Mouse (Mus musculus) spleen, embryonic (tissue): ENCODE data around the gene Prkg1.

Experiments
- CTCF ChIA-PET: fragments of 350-600 bp; sonication (Branson Sonifier 250); formaldehyde crosslinking; loops from one replicate; lab custom pipeline; 2022; lab: Charles Lee

The Prkg1 gene

GRCm38 (mm10) chr19:31170985-31171384 is 593.8 kb downstream of the Prkg1 start:
- CTCF ChIA-PET: no interaction called here

- CTCF ChIA-PET: interaction anchor here (0.7 kb wide), 1 partner anchor 60 kb away, joined by 5 read pairs; no protein-coding TSS in a partner anchor
These were observed 605.8 kb downstream of the Prkg1 start for GRCm38 (mm10) chr19:31158944-31159460.

- CTCF ChIA-PET: no interaction called here
These were observed 611.4 kb downstream of the Prkg1 start for GRCm38 (mm10) chr19:31153399-31153798.

GRCm38 (mm10) chr19:31149902-31150301 is 614.9 kb downstream of the Prkg1 start:
- CTCF ChIA-PET: no interaction called here

DNA sequence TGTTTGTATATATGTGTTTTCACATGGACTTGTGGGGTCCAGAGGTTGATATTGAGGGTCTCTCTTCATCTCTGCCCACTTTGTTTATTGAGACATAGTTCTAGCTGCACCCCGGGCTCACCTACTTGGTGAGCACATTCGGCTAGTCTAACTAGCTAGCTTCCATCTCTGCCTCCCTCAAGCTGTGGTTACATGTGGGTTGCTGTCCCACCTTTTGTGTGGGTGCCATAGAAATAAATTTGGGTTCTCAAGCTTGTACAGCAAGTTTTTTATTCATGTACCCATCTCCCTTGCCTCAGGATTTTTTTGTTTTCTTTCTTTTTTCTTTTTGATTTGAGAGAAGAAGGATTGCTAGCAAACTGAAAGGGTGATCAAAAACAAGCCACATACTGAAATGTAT is 617.4 kb downstream of the Prkg1 start:
- CTCF ChIA-PET: no interaction called here

DNA sequence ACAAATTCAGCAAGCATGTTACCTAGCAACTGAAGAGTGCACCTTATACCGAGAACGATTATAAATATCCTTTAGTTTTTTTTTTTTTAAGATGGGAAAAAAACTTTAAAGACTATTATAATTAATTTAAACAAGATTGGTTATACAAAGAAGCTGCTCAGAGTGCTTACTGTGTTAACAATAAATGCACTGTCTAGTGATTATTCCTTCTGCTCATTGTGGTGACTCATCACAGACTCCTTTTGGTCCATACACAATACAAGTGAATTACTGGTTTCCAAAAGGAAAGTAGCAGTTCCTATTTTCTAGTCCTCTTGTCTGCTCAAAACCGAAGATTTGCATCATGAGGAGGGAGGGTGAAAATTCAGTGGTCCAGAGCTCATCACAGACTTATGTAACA is 618.7 kb downstream of the Prkg1 start:
- CTCF ChIA-PET: no interaction called here

- CTCF ChIA-PET: interaction anchor here (0.8 kb wide), 1 partner anchor 10 kb away, joined by 3 read pairs; no protein-coding TSS in a partner anchor
These were observed 622.9 kb downstream of the Prkg1 start for GRCm38 (mm10) chr19:31141905-31142304.

DNA sequence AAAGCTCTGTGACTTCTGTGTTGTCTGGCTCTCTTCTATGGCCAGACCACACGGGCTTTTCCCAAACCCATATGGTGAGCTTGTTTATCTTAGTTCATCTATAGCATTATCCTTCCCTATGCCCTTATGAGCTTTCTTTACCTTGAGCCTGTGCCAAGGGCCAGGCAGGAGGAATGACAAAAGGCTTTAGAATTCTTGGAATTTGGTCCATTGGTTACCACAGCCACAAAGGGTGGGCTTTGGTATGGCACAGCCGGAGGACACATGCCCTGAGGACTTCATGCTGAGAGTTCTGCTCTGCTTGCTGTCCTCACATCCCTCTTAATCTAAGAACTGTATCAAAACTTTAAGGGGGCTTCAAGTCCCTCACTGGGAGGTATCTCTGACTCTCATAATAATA is 628.5 kb downstream of the Prkg1 start:
- CTCF ChIA-PET: no interaction called here

DNA sequence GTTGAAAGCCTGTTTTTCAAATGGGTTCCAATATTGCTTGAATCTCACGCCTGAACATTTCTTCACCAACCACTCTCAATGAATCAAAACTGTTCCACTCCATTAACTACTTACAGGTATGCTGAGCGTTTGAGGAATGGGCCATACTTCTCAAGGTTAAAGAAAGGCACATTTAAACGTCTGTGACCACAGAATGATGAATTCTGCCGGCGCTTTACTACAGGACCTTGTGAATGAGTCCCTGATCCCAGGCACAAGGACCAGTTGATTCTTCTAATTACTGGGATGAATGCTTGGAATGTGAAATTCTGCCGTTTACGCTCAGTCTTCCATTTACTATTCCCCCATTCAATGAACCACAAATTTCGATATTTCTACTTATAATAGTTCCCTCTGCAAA is 632.2 kb downstream of the Prkg1 start:
- CTCF ChIA-PET: no interaction called here

- CTCF ChIA-PET: no interaction called here
These were observed 640.2 kb downstream of the Prkg1 start for GRCm38 (mm10) chr19:31124628-31125027.

- CTCF ChIA-PET: interaction anchor here (0.6 kb wide), 1 partner anchor 339 kb away, joined by 10 read pairs; no protein-coding TSS in a partner anchor
These were observed 650.1 kb downstream of the Prkg1 start for GRCm38 (mm10) chr19:31114690-31115089.

- CTCF ChIA-PET: no interaction called here
These were observed 657.8 kb downstream of the Prkg1 start for GRCm38 (mm10) chr19:31106835-31107554.

GRCm38 (mm10) chr19:31106036-31106435 is 658.8 kb downstream of the Prkg1 start:
- CTCF ChIA-PET: no interaction called here

DNA sequence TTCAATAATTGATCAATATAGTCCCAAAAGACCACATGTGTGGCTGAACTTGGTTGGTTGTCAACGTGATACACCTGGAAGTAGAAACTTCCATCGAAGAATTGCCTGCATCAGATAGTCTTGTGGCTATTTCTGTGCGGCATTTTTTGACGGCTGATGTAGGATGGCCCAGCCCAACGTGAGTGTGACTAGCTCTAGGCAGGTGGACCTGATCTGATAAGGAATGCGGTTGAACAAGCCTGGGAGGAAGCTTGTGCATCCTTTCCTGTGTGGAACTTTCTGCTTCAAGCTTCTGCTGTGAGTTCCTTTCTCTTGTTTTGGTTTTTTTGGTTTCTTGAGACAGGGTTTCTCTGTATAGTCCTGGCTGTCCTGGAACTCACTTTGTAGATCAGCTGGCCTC is 660.1 kb downstream of the Prkg1 start:
- CTCF ChIA-PET: no interaction called here

GRCm38 (mm10) chr19:31099369-31099768 is 665.5 kb downstream of the Prkg1 start:
- CTCF ChIA-PET: interaction anchor here (0.6 kb wide), 1 partner anchor 142 kb away, joined by 3 read pairs; no protein-coding TSS in a partner anchor

DNA sequence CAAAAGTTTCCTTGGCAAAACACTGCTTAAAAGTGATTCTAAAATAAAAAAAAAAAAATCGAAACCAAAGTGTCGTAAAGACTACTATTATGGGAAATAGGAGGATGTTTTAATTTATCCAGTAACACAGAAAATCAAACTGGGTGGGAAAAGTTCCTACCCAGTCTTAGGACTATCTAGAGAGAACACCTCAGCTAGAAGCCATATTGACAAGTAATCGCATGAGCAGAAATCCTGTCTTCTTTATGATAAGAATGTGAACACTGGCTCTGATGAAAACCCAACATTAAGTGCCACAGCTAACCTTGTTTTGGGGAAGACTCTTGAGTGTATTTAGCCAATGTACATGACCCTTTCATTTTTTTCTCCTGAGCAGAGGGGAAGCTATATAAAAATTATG is 667.0 kb downstream of the Prkg1 start:
- CTCF ChIA-PET: interaction anchor here (0.7 kb wide), 1 partner anchor 353 kb away, joined by 3 read pairs; no protein-coding TSS in a partner anchor

DNA sequence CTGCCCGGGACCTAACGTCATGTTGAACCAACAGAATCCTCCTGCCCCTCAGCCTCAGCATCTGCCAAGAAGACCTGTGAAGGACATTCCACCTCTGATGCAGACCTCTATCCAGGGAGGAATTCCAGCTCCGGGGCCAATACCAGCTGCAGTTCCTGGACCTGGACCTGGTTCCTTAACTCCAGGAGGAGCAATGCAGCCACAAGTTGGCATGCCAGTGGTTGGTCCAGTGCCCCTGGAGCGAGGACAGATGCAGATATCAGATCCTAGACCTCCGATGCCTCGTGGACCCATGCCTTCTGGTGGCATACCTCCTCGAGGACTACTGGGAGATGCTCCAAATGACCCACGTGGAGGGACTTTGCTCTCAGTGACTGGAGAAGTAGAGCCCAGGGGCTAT is 681.1 kb downstream of the Prkg1 start:
- CTCF ChIA-PET: no interaction called here

DNA sequence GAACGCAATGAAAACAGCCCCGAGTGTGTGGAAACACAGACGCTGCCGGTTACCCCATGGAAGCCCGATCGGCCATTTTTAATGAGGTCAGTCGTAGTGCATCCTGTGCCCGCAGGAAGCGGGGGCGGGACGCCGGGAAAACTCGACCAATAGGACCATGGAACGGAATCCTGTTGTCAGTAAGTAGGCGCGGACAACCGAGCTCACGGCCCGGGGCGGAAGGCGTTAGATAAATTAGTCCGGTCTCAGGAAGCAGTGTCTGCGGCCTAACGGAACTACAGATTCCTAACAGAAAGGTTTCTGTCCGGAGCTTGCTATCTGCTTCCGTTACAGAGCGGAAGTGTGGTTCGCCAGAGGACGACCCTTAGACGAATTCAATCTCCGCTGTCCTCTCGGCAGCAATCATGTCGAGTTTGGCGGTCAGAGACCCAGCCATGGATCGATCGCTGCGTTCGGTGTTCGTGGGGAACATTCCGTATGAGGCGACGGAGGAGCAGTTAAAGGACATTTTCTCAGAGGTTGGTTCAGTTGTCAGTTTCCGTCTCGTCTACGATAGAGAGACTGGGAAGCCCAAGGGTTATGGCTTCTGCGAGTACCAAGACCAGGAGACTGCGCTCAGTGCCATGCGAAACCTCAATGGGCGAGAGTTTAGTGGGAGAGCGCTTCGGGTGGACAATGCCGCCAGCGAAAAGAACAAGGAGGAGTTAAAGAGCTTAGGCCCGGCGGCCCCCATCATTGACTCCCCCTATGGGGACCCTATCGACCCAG is 682.0 kb downstream of the Prkg1 start, which contains the start of gene Cstf2t:
Gene Cstf2t (plus strand): TSS at position 176 of the 768 bp plus-strand sequence.
- CTCF ChIA-PET: interaction anchor here (0.6 kb wide), 1 partner anchor 289 kb away, joined by 3 read pairs; no protein-coding TSS in a partner anchor

GRCm38 (mm10) chr19:31082226-31082625 is 682.6 kb downstream of the Prkg1 start:
- CTCF ChIA-PET: interaction anchor here (0.6 kb wide), 1 partner anchor 290 kb away, joined by 3 read pairs; no protein-coding TSS in a partner anchor

DNA sequence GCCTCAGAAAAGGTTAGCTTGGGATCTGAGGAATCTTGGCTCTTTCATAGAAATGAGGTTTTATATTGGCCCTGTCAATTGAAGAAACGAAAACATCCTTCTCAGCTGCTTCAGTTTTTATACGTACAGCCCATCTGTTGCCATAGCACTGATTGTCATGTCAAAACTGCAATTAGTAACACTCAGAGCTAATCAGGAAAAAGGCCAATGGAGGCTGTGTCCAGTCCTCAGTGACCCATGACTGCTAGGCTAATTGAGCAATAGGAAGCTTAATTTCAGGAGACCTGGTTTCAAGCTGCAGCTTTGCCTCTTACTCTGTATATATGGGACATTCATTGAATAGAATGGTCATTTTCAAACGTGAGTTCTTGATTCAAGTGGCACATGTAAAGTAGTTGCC is 686.6 kb downstream of the Prkg1 start:
- CTCF ChIA-PET: interaction anchor here (0.5 kb wide), 1 partner anchor 23 kb away, joined by 3 read pairs; no protein-coding TSS in a partner anchor

DNA sequence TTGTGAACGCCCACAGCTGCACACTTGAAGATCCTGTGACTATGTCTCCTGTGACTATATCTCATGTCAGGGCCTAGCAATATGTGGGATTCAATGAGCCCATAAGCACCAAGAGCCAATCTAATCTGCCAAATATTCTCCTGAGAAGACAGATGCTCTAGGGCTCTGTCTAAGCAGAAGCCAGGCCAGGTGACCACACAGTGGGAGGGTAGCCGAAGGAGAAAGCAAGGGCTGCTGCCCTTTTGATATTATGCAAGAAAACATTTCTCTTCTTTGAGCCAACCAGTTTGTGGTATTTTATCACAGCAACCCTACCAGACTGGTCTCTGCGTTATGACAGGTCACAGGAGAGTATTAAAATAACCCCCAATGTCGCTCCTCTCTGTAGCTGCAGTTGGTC is 688.7 kb downstream of the Prkg1 start:
- CTCF ChIA-PET: no interaction called here

DNA sequence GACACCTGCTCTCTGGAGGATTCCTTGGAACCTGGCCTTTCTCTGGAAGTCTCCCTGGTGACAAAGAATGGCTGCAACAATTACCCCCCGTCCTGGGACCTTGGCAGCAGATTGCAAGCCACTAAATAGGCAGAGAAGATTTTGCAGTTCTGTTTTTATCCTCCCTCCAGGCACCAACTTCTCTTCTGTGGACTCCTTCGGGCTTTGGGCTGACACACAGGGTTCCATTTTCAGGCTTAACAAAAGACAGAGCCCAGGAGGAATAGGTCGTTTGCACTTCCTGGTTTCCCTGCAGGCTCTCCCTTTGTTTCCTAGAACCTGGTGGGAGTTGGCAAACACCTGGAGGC is 690.1 kb downstream of the Prkg1 start:
- CTCF ChIA-PET: no interaction called here
